Mouse (Mus musculus) erythroblast, embryonic 14.5 days (primary cell): ENCODE results near the gene Oprm1.

Experiments used
- GATA1 ChIP-seq: IDR thresholded peaks from 2 replicates; pipeline ENCODE4 v1.6.1; 2012; ENCODE audit warnings: low read length, inconsistent platforms, mixed read lengths
- TAL1 ChIP-seq: IDR thresholded peaks from 3 replicates; pipeline ENCODE4 v1.6.1; 2012; ENCODE audit warnings: low read length, inconsistent platforms, mixed read lengths

DNA sequence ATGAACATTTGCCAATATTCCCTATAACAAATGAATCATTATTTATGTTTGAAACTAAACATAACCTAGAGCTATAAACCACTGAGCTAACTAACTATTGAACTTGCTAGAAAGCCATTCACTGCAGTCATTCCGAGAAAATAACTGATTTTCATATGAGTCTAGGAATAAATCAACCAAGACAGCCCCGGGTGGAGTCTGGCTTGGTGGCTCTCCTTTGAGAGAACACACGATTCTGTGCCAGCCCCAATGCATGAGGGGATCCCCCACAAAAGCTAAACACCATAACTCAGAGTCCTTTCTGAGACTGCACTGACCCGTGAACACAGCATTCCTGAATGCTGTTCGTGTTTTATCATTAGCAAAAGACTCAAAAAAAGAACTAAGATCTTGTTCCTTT lies 302.0 kb downstream of the Oprm1 start:
- no peak for TF ChIP-seq GATA1
- no peak for TF ChIP-seq TAL1
